Mouse (Mus musculus): ENCODE measurements around the gene Gatb.

- TF ChIP-seq CTCF (IDR thresholded peaks at IDR 0.05; ENCODE audit: extremely low read depth, insufficient read length, insufficient replicate concordance, low read depth, low read length): no peak
- no peak for TF ChIP-seq POLR2A (IDR thresholded peaks at IDR 0.05; ENCODE audit: low read depth, low read length)
Observed at GRCm38 (mm10) chr3:85669844-85670243, 95.9 kb downstream of the Gatb start.
